Mouse (Mus musculus): ENCODE measurements around the gene Rnf182.
A peak's percentile ranks its signal among the peaks of the same experiment; 100 is the strongest.

Gene Rnf182

DNA sequence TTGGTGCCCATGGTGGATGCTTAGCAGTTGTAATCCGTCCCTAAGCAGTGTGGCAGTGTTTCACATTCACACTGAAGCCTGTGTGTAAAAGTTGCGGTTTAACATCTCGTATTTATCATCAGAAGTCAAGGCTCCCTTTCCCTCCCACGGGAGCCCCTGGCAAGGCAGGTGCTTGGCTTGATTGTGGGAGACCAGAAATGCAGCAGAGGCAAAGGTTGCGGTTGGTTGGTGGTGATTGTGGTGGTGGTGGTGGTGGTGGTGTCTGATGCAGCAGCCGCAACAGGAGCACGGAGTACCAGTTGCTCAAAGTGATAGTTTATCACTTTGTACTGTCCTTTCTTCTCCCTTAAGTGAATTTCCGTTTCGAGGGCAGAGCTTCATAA lies 325 bp upstream of the Rnf182 start:
- no peak for DNase-seq

DNA sequence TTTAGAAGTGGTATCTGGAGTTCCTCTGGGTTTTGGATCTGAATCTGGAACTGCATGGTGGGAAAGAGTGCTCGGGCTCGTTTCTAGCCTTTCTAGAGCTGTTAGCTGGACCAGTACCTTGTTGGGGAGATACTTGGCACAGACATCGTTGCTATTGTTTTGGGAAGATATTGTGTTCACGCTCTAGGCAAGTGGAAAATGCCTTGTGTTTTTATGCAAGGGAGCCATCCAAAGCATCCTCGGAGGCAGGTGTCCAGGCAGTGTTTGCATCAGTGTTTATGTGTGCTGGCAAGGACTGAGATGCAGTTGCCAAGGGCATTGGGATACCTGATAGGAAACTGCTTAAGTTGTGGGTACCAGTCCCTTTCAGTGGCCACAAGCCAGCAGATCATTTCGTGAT lies 1.0 kb downstream of the Rnf182 start:
- DNase-seq = no peak

- peak; percentile 5 for DNase-seq
These were observed 4.2 kb downstream of the Rnf182 start for GRCm38 (mm10) chr13:43619550-43620175.

- no peak for DNase-seq
These were observed 12.4 kb downstream of the Rnf182 start for GRCm38 (mm10) chr13:43627922-43628321.

- DNase-seq = no peak
These were observed 14.3 kb downstream of the Rnf182 start for GRCm38 (mm10) chr13:43629785-43630184.

GRCm38 (mm10) chr13:43631266-43631665 lies 15.8 kb downstream of the Rnf182 start:
- no peak for DNase-seq

DNA sequence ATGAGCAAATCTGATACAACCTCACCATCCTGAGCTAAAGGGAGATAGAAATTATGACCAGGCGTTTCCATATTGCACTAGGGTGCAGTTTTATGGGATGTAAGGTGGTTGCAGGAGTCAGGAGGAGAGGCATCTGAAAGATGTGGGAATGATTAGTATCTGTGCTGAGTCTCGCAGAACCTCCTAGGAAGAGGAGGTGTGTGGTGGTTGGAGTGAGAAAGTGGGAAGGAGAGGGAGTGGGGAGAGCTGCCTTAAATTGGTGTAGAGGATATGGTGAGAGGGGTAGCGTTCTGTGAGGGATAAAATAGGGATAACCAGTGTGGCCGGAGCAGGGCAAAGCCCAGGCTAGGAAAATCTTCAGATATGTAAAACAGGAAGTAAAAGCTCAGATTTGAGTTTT lies 17.5 kb downstream of the Rnf182 start:
- DNase-seq = no peak

DNA sequence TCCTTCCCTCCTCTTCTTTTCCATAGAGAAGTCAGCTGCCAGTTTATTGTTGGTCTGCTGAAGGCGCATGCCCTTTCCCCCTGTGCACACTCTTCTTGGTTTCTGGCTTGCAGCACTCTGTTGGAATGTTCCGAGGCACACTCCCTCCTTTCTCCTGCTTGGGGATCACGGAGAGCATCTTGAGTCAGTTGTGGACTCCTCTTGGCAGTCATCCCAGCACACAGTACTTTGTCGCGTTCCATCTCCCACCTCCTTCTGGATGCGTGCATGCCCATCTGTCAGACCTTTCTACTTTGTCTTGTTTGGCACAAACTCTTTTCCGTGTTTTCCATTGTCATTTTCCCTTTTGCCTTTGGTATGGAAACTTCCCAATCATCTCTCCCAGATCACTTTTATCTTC lies 22.2 kb downstream of the Rnf182 start:
- DNase-seq = no peak

DNA sequence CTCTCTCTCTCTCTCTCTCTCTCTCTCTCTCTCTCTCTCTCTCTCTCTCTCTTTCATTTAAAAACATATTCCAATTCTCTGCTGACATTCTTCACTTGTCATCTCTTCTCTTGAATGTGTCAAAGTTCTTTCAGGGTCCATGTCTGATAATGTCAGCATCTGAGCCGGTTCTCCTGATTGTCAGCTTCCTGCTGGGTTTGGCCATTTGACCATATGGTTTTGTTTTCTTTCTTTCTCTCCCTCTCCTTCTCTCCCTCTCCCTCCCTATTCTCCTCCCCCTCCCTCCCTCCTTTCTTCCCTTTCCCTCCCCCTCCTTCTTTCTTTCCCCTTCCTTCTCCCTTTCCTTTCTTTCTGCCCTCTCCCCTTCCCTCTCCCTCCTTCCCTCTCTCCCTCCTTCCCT lies 29.5 kb downstream of the Rnf182 start:
- DNase-seq = no peak

DNA sequence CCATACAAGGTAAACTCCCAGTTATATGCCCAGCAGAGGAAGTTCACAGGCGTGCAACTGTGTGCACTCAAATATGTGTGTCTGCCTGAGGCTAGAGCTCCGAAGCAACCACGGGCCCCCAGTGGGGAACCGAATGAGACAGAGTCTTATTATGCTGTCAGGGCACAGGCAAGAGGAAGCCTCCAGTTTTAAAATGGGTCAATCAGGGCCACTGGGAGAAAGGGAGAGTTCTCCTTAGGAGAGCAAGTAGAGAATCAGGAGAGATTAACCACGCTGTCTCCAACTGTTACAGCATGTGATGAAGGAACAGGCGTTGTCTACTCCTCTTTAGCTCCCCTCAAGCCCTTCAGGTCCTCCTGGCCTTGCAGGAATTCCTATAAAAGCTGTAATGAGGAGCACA lies 33.0 kb downstream of the Rnf182 start:
- DNase-seq = no peak

- no peak for DNase-seq
These were observed 35.8 kb downstream of the Rnf182 start for GRCm38 (mm10) chr13:43651277-43651676.

DNA sequence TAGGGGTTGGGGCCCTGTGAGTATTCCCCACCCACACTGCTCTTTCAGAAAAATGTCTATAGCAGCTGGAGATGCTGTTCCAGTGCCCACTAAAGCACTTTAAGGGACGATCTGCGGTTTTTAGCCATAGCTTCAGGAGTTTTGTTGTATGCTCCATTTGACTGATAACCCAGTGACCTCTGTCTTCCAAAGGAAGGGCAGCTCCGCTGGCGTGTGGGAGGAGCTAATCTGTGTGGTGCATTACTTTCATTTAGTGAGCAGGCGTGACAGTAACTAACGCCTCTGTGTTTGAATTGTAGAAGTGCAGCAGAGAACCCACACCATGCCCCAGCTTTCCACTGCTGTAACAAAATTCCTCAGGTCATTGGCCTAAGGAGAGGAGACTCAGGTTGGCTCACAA lies 38.6 kb downstream of the Rnf182 start:
- DNase-seq = no peak

- DNase-seq = no peak
These were observed 47.7 kb downstream of the Rnf182 start for GRCm38 (mm10) chr13:43663225-43663624.

DNA sequence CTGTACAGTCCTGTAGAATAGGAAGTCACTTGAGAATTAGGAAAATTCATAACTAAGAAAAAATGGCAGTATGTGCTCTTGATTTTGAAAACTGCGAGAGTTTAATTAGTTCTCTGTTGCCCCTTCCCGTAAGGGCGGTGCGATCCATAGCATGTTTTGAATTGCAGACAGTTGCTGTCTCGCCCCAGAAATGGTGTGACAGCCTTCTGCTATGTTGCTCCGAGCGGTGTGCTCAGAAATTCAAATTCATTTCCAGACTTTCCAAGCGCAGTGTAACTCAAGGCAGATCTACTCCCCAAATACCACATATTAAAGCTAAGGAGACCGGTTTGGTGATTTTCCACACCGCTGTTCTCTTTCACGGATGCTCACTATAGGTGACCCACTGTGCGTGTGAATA lies 50.6 kb downstream of the Rnf182 start:
- DNase-seq = no peak

DNA sequence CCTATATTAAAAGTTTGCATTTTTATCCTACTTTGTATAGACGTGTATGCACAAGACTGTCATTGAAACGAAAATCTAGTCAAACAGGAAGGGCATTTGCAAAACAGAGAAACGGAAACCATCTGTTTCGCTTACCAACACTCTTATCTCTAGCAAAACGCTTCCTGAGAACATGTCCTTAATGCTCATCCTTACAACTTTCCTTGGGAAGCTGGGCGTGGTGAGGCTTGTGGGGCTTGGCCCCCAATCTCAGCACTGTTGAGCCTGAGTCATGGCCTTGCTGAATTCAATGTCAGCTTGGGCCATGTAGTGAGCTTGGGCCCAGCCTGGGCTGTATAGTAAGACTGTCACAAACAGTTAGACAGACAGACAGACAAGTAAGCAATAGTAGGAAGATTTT lies 51.4 kb downstream of the Rnf182 start:
- no peak for DNase-seq

- DNase-seq = no peak
These were observed 61.8 kb downstream of the Rnf182 start for GRCm38 (mm10) chr13:43677159-43677882.

GRCm38 (mm10) chr13:43677883-43678244 lies 62.4 kb downstream of the Rnf182 start:
- DNase-seq = no peak

DNA sequence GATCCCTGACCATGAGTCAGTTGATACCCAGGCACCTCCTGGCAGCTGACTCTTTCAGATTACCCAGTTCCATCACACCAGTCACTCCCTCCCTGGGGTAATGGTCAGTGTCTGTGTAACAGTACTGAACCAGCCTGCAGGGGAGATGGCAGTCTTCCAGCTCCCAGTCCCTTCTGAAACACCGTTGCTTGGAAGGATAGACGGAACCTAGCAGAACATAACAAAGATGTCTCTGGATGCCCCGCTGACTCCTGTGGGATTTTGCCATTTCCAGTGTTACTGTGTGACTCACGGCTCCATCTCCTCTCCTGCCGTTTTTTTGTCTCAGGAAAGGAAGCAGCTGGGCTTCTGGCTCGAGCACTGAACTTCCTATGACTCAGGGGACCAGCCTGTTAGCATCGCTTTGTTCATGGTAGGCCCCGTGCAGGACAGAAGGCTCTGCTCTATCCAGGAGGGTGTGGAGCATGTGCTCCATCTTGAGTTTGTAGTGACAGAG lies 69.0 kb downstream of the Rnf182 start:
- DNase-seq = peak; percentile 66

GRCm38 (mm10) chr13:43688065-43688464 lies 72.6 kb downstream of the Rnf182 start:
- no peak for DNase-seq

- no peak for DNase-seq
These were observed 76.2 kb downstream of the Rnf182 start for GRCm38 (mm10) chr13:43691755-43692154.

GRCm38 (mm10) chr13:43695521-43695920 lies 80.0 kb downstream of the Rnf182 start:
- DNase-seq = no peak

- no peak for DNase-seq
These were observed 80.5 kb downstream of the Rnf182 start for GRCm38 (mm10) chr13:43696011-43696410.

DNA sequence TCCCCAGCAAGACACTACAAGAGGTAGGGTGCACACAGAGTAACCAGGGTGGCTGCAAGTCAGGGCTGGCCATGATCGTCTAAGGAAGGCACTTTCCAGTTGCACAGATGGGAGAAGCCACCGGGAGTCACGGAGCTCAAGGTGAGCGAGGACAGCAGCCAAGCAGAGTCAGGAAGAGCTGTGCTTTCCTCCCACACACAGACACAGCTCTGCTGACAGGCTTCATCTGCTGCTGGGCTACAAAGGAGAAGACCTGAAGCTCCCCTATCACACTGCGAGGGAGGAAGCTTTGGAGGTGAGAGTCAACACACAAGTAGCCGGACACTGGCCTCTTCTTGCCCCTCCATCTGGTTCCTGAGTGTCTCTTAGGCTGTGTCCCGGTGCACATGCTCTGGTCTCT lies 83.0 kb downstream of the Rnf182 start:
- no peak for DNase-seq

- peak; percentile 14 for DNase-seq
These were observed 88.0 kb downstream of the Rnf182 start for GRCm38 (mm10) chr13:43703471-43703870.
